Comparison of ENCODE assay signal across 8 mouse cellular contexts in the genomic region with DNA sequence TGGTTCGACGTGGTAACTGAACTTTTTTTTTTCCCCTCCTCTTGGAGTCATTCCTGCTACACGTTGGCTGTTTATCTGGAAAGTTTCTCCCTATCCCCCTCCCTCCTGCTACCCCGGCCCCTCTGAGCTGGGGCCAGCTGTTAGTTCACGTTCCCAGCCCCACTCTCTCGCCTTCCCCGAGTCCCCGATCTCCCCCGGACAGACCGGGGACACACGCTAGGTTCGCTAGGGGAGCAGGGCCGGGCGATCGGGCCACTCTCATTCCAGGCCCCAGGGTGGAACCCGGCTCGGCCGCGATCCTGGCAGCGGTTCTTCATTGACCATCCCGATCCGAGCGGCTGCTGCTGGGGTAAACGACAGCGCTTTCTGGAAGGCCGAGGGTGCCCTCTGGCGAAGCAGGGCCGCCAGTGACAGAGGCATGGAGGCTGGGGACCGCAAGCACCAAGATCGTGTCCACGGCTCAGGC. TPM values are rescaled to one million over a fixed set of nuclear protein-coding genes. Genes with fewer than 3 reads are reported as not detected.
DNase-seq lines count a peak whose midpoint lies in the region; ATAC-seq lines count a peak whose summit lies in the region.

No protein-coding gene starts in this region.

- H3K9ac ChIP-seq in hindbrain, embryonic 16.5 days (ENCODE audit: low read depth, low read length): peak overlapping the region; percentile 72

- peaks cover 3% of the 10 kb centered on the region; the same call in 1 of the 2 replicates for H3K27me3 ChIP-seq in hindbrain, embryonic 16.5 days (replicated peaks; ENCODE audit: control insufficient read depth, insufficient read depth, low read length)

- H3K9me3 ChIP-seq in hindbrain, embryonic 16.5 days (ENCODE audit: control insufficient read depth, low read length): no peaks in the 10 kb centered on the region

- no peaks in the 10 kb centered on the region for H3K36me3 ChIP-seq in hindbrain, embryonic 16.5 days (ENCODE audit: control insufficient read depth, insufficient read depth, low read length)

- H3K27ac ChIP-seq in hindbrain, embryonic 16.5 days (ENCODE audit: low read depth, low read length): peak overlapping the region; percentile 80

- DNase-seq in R1 (ENCODE audit: low read depth, low spot score): peak; percentile 82
- peak; percentile 97 for DNase-seq in cerebellum, postnatal 14 days
- DNase-seq in gastrocnemius, adult 18-20 months (ENCODE audit: low spot score): peak; percentile 95
- peak; percentile 84 for DNase-seq in left cerebral cortex, adult 11 months (ENCODE audit: low spot score)
- DNase-seq in lung, postnatal 4 days: peak; percentile 94 to 95
- peak; percentile 93 for DNase-seq in retina, postnatal 1 day
- peak; percentile 88 to 93 for DNase-seq in urinary bladder, adult 18-20 months (ENCODE audit: low spot score in 2 of 2)

- H3K4me1 ChIP-seq in hindbrain, embryonic 16.5 days (ENCODE audit: control insufficient read depth, insufficient read depth, low read depth, low read length): peaks cover 33% of the 10 kb centered on the region

- peak overlapping the region; percentile 55 for H3K4me3 ChIP-seq in hindbrain, embryonic 16.5 days (ENCODE audit: low read length)

- WGBS in hindbrain, embryonic 16.5 days: under 1% methylated on average over 31 of the region's 31 CpGs

- ATAC-seq in hindbrain, embryonic 16.5 days: peak; percentile 86

- H3K4me2 ChIP-seq in hindbrain, embryonic 16.5 days (ENCODE audit: low read length): peak overlapping the region; percentile 96

RNA-seq across cellular contexts. Expression of a gene that starts 0.4 kb away (rescaled TPM):
- 10 to 100 TPM; 41.9 to 54.3 TPM for total RNA-seq in gastrocnemius, adult 18-20 months (2021)
- 5.1 and 7.6 TPM in 2 replicates for polyA plus RNA-seq in hindbrain, embryonic 16.5 days (2015; fragmentation: Nextera tagmentation; extraction: Ambion mirVana)

RNA-seq across cellular contexts. Expression of a gene that starts 3.1 kb away (rescaled TPM):
- total RNA-seq in gastrocnemius, adult 18-20 months (2021): 10 to 100 TPM; 10.5 to 12.7 TPM
- polyA plus RNA-seq in hindbrain, embryonic 16.5 days (2015; fragmentation: Nextera tagmentation; extraction: Ambion mirVana): 43.0 and 43.3 TPM in 2 replicates

Comparison
In these comparisons a context has a peak if more than half of its experiments do, and no peak if none do; other contexts are left out.
1. Peak in every context shown above with its lines: DNase-seq, ATAC-seq, H3K4me3 ChIP-seq and H3K27ac ChIP-seq.